Mouse (Mus musculus) spleen, postnatal 10 days (tissue): ENCODE results near the gene Vmn2r42.
"Not testable (repeated sequence)": the region's sequence is repeated elsewhere in the genome, so short reads cannot be mapped to it uniquely, and the experiment has no call there.

Experiments
- DNase-seq, 2 experiments: peaks; one replicate each; pipeline ENCODE4 v3.0.0; 2021 to 2022; ENCODE audit warnings: low spot score in 2 of 2

The Vmn2r42 gene

DNA sequence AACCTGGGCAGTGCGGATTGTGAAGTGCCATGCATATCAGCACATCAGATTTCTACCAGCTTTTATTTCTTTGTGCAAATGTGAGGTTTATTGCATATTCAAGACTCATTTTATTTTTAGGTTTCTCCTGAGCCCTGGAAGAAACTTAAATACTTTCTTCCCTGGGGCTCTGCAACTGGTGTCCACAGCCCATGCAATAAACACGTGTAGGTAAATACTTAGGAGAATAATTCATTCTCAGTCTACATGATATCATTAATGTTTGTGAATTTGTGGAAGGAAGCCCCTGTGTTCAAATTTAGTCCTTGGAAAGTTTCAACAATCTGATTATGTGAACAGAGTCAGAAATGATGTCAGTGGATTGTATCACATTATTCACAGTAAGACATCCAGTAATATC is at the start of gene Vmn2r42:
Gene Vmn2r42, minus strand, starts transcription at position 101 of the 400 bp plus-strand sequence.
- DNase-seq = not testable (repeated sequence)

DNA sequence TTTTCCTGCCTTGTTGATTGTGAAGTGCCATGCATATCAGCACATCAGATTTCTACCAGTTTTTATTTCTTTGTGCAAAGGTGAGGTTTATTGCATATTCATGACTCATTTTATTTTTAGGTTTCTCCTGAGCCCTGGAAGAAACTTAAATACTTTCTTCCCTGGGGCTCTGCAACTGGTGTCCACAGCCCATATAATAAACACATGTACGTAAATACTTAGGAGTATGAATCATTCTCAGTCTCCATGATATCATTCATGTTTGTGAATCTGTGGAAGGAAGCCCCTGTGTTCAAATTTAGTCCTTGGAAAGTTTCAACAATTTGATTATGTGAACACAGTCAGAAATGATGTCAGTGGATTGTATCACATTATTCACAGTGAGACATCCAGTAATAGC is 38.6 kb downstream of the Vmn2r42 start, which contains the start of gene Vmn2r41:
Gene Vmn2r41, minus strand, starts transcription at position 101 of the 400 bp plus-strand sequence.
- DNase-seq = not testable (repeated sequence)
